Comparison of ENCODE assay signal across 25 mouse cellular contexts in the genomic region with DNA sequence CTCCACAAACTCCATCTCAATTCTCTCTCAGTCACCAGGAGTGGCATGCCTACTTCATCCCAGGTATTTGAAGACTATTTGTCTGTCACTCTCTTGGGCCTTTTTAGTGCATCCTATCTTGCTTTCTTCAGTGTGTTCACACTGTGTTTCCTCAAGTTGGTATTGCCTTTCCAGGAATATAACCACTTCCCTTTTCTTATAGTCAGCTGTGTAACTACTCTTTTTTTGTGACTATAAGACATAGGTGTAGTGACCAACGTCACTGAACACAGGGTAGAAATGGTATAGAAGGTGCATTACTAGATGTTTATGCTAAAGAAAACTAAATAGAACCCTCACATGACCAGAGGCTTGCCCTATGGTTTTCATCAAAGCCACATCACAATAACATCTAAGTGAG. TPM values are rescaled to one million over a fixed set of nuclear protein-coding genes. Genes with fewer than 3 reads are reported as not detected.
"Had no signal": no experiment of that assay in that cellular context is flagged by ENCODE, and none has a peak within 500 bp of the region (broad histone marks: within the 10 kb centered on the region; RNA-seq: fewer than 3 reads in every experiment).

No protein-coding gene starts in this region.

- H3K27me3 ChIP-seq: liver, embryonic 13.5 days; midbrain, embryonic 12.5 days; midbrain, embryonic 15.5 days; neural tube, embryonic 12.5 days; neural tube, embryonic 15.5 days had no signal

- H3K36me3 ChIP-seq: liver, embryonic 13.5 days; midbrain, embryonic 12.5 days; midbrain, embryonic 15.5 days; neural tube, embryonic 12.5 days; neural tube, embryonic 15.5 days had no signal

- DNase-seq: kidney, adult 18-20 months; kidney, adult 9 months; kidney, postnatal 25 days; layer of hippocampus, postnatal 36 days; liver, embryonic 13.5 days; liver, postnatal 0 days; lung, embryonic 14.5 days; lung, postnatal 36 days; right cerebral cortex, adult 18-20 months; right cerebral cortex, postnatal 25 days; spleen, adult 18-20 months; thymus, adult 2 months; thymus, postnatal 14 days; thymus, postnatal 4 days had no signal

- ATAC-seq: intestine, embryonic 16.5 days; liver, postnatal 0 days; lung, postnatal 0 days; midbrain, embryonic 15.5 days had no signal

RNA-seq across cellular contexts. Expression of a gene that starts 11.7 kb away (rescaled TPM):
- total RNA-seq: layer of hippocampus, adult 2 months; layer of hippocampus, postnatal 10 days; layer of hippocampus, postnatal 36 days; left cerebral cortex, postnatal 36 days had no signal

RNA-seq across cellular contexts. Expression of a gene that starts 18.2 kb away (rescaled TPM):
- total RNA-seq: layer of hippocampus, adult 2 months; layer of hippocampus, postnatal 10 days; layer of hippocampus, postnatal 36 days; left cerebral cortex, adult 2 months; left cerebral cortex, postnatal 36 days had no signal

RNA-seq across cellular contexts. Expression of a gene that starts 39.8 kb away (rescaled TPM):
- total RNA-seq: layer of hippocampus, adult 2 months; layer of hippocampus, postnatal 10 days; layer of hippocampus, postnatal 36 days; left cerebral cortex, adult 2 months; left cerebral cortex, postnatal 10 days; left cerebral cortex, postnatal 36 days had no signal
